Mouse (Mus musculus): ENCODE measurements around the gene Ap2a1. TPM values are rescaled to one million over a fixed set of nuclear protein-coding genes. Genes with fewer than 3 reads are reported as not detected.

Gene Ap2a1
- polyA plus RNA-seq, 1 experiment from 2014 or later, result 113 TPM

- no peak overlapping the region for H3K9ac ChIP-seq (replicated peaks; ENCODE audit: low read depth, low read length)
- 92% methylated on average over 12 of the region's 12 CpGs for WGBS
- no peaks in the 10 kb centered on the region for H3K9me3 ChIP-seq (ENCODE audit: control insufficient read depth, low read length)
- H3K27me3 ChIP-seq (replicated peaks; ENCODE audit: control insufficient read depth, insufficient read depth, low read length), result no peaks in the 10 kb centered on the region
- H3K36me3 ChIP-seq (ENCODE audit: control insufficient read depth, insufficient read depth), result peaks cover 4% of the 10 kb centered on the region; the same call in 1 of the 2 replicates
- H3K4me2 ChIP-seq (ENCODE audit: low read length), result no peak overlapping the region
- H3K4me3 ChIP-seq (replicated peaks; ENCODE audit: low read length), result no peak overlapping the region
- peaks cover 43% of the 10 kb centered on the region for H3K4me1 ChIP-seq (replicated peaks; ENCODE audit: control insufficient read depth, insufficient read depth, low read length)
- H3K27ac ChIP-seq (ENCODE audit: low read length), result no peak overlapping the region
- no peak for ATAC-seq
These were observed 77.6 kb downstream of the Ap2a1 start for GRCm38 (mm10) chr7:44851625-44852234.

- no peaks in the 10 kb centered on the region for H3K27me3 ChIP-seq (replicated peaks; ENCODE audit: control insufficient read depth, insufficient read depth, low read length)
- H3K27ac ChIP-seq (ENCODE audit: low read length), result no peak overlapping the region
- no peaks in the 10 kb centered on the region for H3K9me3 ChIP-seq (ENCODE audit: control insufficient read depth, low read length)
- H3K36me3 ChIP-seq (ENCODE audit: control insufficient read depth, insufficient read depth), result peaks cover 5% of the 10 kb centered on the region
- H3K9ac ChIP-seq (replicated peaks; ENCODE audit: low read depth, low read length), result peak overlapping the region; percentile 80
- ATAC-seq, result no peak
- WGBS, result 79% methylated on average over 8 of the region's 8 CpGs
- peak overlapping the region; percentile 71 for H3K4me3 ChIP-seq (replicated peaks; ENCODE audit: low read length)
- H3K4me1 ChIP-seq (replicated peaks; ENCODE audit: control insufficient read depth, insufficient read depth, low read length), result peaks cover 40% of the 10 kb centered on the region
- H3K4me2 ChIP-seq (ENCODE audit: low read length), result peak overlapping the region; percentile 73
These were observed 78.3 kb downstream of the Ap2a1 start for GRCm38 (mm10) chr7:44850789-44851624.

Other genes starting within 250 kb of the Ap2a1 start
- not detected in 2 replicates for gene Izumo2, start 220.8 kb downstream of the Ap2a1 start, polyA plus RNA-seq (2015; fragmentation: Nextera tagmentation; extraction: Ambion mirVana)
- gene Vrk3, start 181.1 kb downstream of the Ap2a1 start, polyA plus RNA-seq (2015; fragmentation: Nextera tagmentation; extraction: Ambion mirVana), result 34.6 and 36.0 TPM in 2 replicates
- 1.1 and 1.8 TPM in 2 replicates for gene Zfp473, start 178.4 kb downstream of the Ap2a1 start, polyA plus RNA-seq (2015; fragmentation: Nextera tagmentation; extraction: Ambion mirVana)
- gene Nup62, start 113.4 kb downstream of the Ap2a1 start, polyA plus RNA-seq (2015; fragmentation: Nextera tagmentation; extraction: Ambion mirVana), result 53.9 and 56.1 TPM in 2 replicates
- gene Il4i1, start 113.1 kb downstream of the Ap2a1 start, polyA plus RNA-seq (2015; fragmentation: Nextera tagmentation; extraction: Ambion mirVana), result 0.44 and 2.3 TPM in 2 replicates
- gene Atf5, start 112.8 kb downstream of the Ap2a1 start, polyA plus RNA-seq (2015; fragmentation: Nextera tagmentation; extraction: Ambion mirVana), result 3.4 and 3.7 TPM in 2 replicates
- gene Akt1s1, start 80.5 kb downstream of the Ap2a1 start, polyA plus RNA-seq (2015; fragmentation: Nextera tagmentation; extraction: Ambion mirVana), result 103 and 110 TPM in 2 replicates
- gene Tbc1d17, start 80.4 kb downstream of the Ap2a1 start, polyA plus RNA-seq (2015; fragmentation: Nextera tagmentation; extraction: Ambion mirVana), result 121 and 122 TPM in 2 replicates
- 29.4 and 32.6 TPM in 2 replicates for gene Pnkp, start 72.4 kb downstream of the Ap2a1 start, polyA plus RNA-seq (2015; fragmentation: Nextera tagmentation; extraction: Ambion mirVana)
- gene Ptov1, start 59.7 kb downstream of the Ap2a1 start, polyA plus RNA-seq (2015; fragmentation: Nextera tagmentation; extraction: Ambion mirVana), result 551 and 582 TPM in 2 replicates
- 158 and 166 TPM in 2 replicates for gene Med25, start 36.8 kb downstream of the Ap2a1 start, polyA plus RNA-seq (2015; fragmentation: Nextera tagmentation; extraction: Ambion mirVana)
- 21.1 and 21.2 TPM in 2 replicates for gene Fuz, start 33.4 kb downstream of the Ap2a1 start, polyA plus RNA-seq (2015; fragmentation: Nextera tagmentation; extraction: Ambion mirVana)
- gene Tsks, start 13.7 kb upstream of the Ap2a1 start, polyA plus RNA-seq (2015; fragmentation: Nextera tagmentation; extraction: Ambion mirVana), result 0.15 TPM in 1 of 2 replicates, not detected in the other
- 49.1 and 63.9 TPM in 2 replicates for gene Cpt1c, start 45.4 kb upstream of the Ap2a1 start, polyA plus RNA-seq (2015; fragmentation: Nextera tagmentation; extraction: Ambion mirVana)
- gene Prmt1, start 57.1 kb upstream of the Ap2a1 start, polyA plus RNA-seq (2015; fragmentation: Nextera tagmentation; extraction: Ambion mirVana), result 646 and 707 TPM in 2 replicates
- 56.2 and 60.6 TPM in 2 replicates for gene Irf3, start 68.2 kb upstream of the Ap2a1 start, polyA plus RNA-seq (2015; fragmentation: Nextera tagmentation; extraction: Ambion mirVana)
- gene Bcl2l12, start 69.2 kb upstream of the Ap2a1 start, polyA plus RNA-seq (2015; fragmentation: Nextera tagmentation; extraction: Ambion mirVana), result 15.3 and 16.0 TPM in 2 replicates
- 42.1 and 44.3 TPM in 2 replicates for gene Scaf1, start 86.9 kb upstream of the Ap2a1 start, polyA plus RNA-seq (2015; fragmentation: Nextera tagmentation; extraction: Ambion mirVana)
- gene Rras, start 88.5 kb upstream of the Ap2a1 start, polyA plus RNA-seq (2015; fragmentation: Nextera tagmentation; extraction: Ambion mirVana), result 10.1 and 12.0 TPM in 2 replicates
- 15.2 and 17.3 TPM in 2 replicates for gene Prr12, start 123.4 kb upstream of the Ap2a1 start, polyA plus RNA-seq (2015; fragmentation: Nextera tagmentation; extraction: Ambion mirVana)
- 60.8 and 65.7 TPM in 2 replicates for gene Nosip, start 132.9 kb upstream of the Ap2a1 start, polyA plus RNA-seq (2015; fragmentation: Nextera tagmentation; extraction: Ambion mirVana)
- 13.3 and 13.6 TPM in 2 replicates for gene Prrg2, start 133.2 kb upstream of the Ap2a1 start, polyA plus RNA-seq (2015; fragmentation: Nextera tagmentation; extraction: Ambion mirVana)
- 50.8 and 66.2 TPM in 2 replicates for gene Rcn3, start 162.7 kb upstream of the Ap2a1 start, polyA plus RNA-seq (2015; fragmentation: Nextera tagmentation; extraction: Ambion mirVana)
- 17.7 and 24.4 TPM in 2 replicates for gene Fcgrt, start 174.4 kb upstream of the Ap2a1 start, polyA plus RNA-seq (2015; fragmentation: Nextera tagmentation; extraction: Ambion mirVana)
- 860 and 958 TPM in 2 replicates for gene Rps11, start 194.9 kb upstream of the Ap2a1 start, polyA plus RNA-seq (2015; fragmentation: Nextera tagmentation; extraction: Ambion mirVana)
- 722 and 741 TPM in 2 replicates for gene Rpl13a, start 199.3 kb upstream of the Ap2a1 start, polyA plus RNA-seq (2015; fragmentation: Nextera tagmentation; extraction: Ambion mirVana)
- not detected in 2 replicates for gene Gm45713, start 206.7 kb upstream of the Ap2a1 start, polyA plus RNA-seq (2015; fragmentation: Nextera tagmentation; extraction: Ambion mirVana)
- 1.1 and 1.4 TPM in 2 replicates for gene Flt3l, start 206.9 kb upstream of the Ap2a1 start, polyA plus RNA-seq (2015; fragmentation: Nextera tagmentation; extraction: Ambion mirVana)
- 84.2 and 90.2 TPM in 2 replicates for gene Pih1d1, start 224.8 kb upstream of the Ap2a1 start, polyA plus RNA-seq (2015; fragmentation: Nextera tagmentation; extraction: Ambion mirVana)
- 19.3 and 20.9 TPM in 2 replicates for gene Aldh16a1, start 225.1 kb upstream of the Ap2a1 start, polyA plus RNA-seq (2015; fragmentation: Nextera tagmentation; extraction: Ambion mirVana)
- gene Slc17a7, start 234.5 kb upstream of the Ap2a1 start, polyA plus RNA-seq (2015; fragmentation: Nextera tagmentation; extraction: Ambion mirVana), result 20.1 and 22.8 TPM in 2 replicates